Mouse (Mus musculus) liver, postnatal 0 days (tissue): ENCODE measurements around the gene Calhm1.

Experiments used
- CTCF ChIP-seq: sonication (generic); IDR thresholded peaks from 2 replicates; pipeline ENCODE4 v1.5.1; 2016; ENCODE audit warnings: antibody characterized with exemption, low read depth
- EP300 ChIP-seq: IDR thresholded peaks from 2 replicates; pipeline ENCODE4 v1.6.1; 2016; ENCODE audit warnings: antibody characterized with exemption, low read depth, mild to moderate bottlenecking

GRCm38 (mm10) chr19:47175472-47175871, 31.4 kb upstream of the Calhm1 start:
- TF ChIP-seq EP300, result no peak
- TF ChIP-seq CTCF, result peak; percentile 31; the same call in 1 of the 2 replicates
